Mouse (Mus musculus) lung, adult 2 months (tissue): ENCODE results near the gene Tril. TPM values are rescaled to one million over a fixed set of nuclear protein-coding genes. Genes with fewer than 3 reads are reported as not detected.

Experiments
- DNase-seq: peaks from one replicate; pipeline ENCODE4 v3.0.0; 2022
- H3K4me1 ChIP-seq: fragments of 200-500 bp; 2 replicates; pipeline ENCODE4 v1.6.1; 2011; ENCODE audit warnings: low read length; ENCODE audit not compliant: control insufficient read depth, insufficient read depth
- H3K4me3 ChIP-seq: fragments of 200-500 bp; replicated peaks from 2 replicates; pipeline ENCODE3; 2011; ENCODE audit warnings: low read depth, mild to moderate bottlenecking, control low read depth, low read length; ENCODE audit errors: extremely low read depth
- CTCF ChIP-seq: fragments of 200-500 bp; IDR thresholded peaks from 2 replicates; pipeline ENCODE4 v1.5.1; 2011; ENCODE audit warnings: mild to moderate bottlenecking, low read length, control low read depth; ENCODE audit not compliant: insufficient read depth
- POLR2A ChIP-seq: fragments of 200-500 bp; IDR thresholded peaks from 2 replicates; pipeline ENCODE4 v1.6.1; 2011; ENCODE audit warnings: low read depth, mild to moderate bottlenecking, control low read depth, low read length, borderline replicate concordance; ENCODE audit errors: extremely low read depth
- WGBS: fragments of 180-500 bp; shearing (Covaris S2); methylation state at CpG from one replicate; pipeline ENCODE4 v1.1.7; 2018; 5-methylcytosine and 5-hydroxymethylcytosine counted together
- polyA plus RNA-seq: library from polyadenylated mRNA; depleted of rRNA; stranded (reverse); fragments of >200 nt; gene quantifications from 2 replicates; pipeline ENCODE4 v1.2.3, GENCODE M21; 2012

Gene Tril
- polyA plus RNA-seq, 1 experiment = 28.6 TPM

DNA sequence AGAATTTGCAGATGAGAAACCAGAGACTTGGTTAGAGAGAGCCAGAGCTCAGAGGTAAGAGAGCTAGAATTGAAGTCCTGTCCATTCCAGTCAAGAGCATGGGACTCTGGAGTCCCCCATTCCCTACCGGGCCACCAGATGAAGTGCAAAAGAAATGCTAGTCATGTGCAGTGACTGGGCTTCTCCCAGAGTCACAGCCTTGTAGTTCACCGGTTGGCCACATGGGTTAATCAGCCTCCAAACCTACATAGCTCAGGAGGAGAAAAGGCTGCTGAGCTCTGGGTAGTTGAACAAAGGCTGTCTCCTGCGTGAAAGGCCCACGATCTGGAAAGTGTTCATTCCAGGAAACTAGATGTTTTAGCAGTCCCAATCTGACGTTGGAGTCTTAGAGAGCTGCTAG lies 24.8 kb downstream of the Tril start:
- TF ChIP-seq CTCF = peak; percentile 66
- TF ChIP-seq POLR2A = no peak
- Histone ChIP-seq H3K4me1 (no peaks in the 10 kb centered on the region), H3K4me3 (no peak overlapping the region)
- no peak for DNase-seq
- WGBS = 20% methylated on average over 5 of the region's 5 CpGs

DNA sequence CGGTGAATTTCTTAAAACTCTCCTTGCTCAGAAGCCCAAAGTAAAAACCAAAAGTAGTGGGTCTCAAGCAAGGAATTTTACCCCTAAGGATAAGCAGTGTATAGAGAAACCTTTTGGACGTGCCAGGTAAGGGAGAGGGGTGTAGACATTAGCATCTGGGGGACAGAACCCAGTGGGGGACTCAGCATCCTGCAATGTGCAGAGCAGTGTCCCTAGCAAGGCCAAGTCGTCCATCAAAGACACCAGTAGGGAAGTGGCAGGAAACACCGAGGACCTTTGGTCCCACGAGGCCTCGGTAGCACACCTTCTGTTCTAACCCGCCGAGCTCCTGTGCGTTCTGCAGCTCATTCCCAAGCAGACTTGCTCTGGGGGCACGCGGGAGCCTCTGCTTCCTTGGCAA lies 25.6 kb downstream of the Tril start:
- no peaks in the 10 kb centered on the region for H3K4me1 ChIP-seq
- TF ChIP-seq CTCF = no peak
- TF ChIP-seq POLR2A = no peak
- H3K4me3 ChIP-seq = no peak overlapping the region
- 53% methylated on average over 11 of the region's 11 CpGs for WGBS
- DNase-seq = no peak

DNA sequence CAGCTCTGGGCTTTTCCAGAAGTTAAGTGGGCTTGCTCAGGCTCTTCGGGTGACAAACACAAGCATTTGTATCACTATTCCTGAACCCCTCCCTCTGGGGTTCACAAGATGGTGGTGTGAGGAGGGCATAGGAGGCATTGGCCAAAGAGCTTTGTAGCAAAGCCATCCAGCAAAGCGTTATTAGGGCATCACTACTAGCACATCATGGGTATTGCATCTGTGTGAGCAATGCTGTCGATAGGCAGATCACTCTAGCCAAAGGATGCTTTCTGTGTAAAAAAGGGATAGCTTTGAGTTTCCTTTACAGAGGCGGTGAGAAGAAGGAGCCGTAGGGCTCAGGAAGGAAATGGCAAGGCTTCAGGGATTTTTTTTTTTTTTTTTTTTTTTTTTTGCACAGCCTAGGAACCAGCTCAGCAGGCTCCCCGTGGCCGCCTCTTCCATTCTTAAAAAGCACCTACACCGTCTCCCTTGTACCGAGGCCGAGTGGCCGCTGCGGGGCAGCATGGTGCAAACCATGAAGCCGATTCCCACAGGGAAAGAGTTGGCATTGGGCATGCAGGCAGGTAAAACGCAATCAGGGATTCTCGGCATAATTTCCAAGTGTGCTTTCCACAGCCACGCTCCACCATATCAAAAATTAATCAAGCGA lies 26.2 kb downstream of the Tril start:
- DNase-seq = peak; percentile 79
- TF ChIP-seq CTCF = peak; percentile 79
- TF ChIP-seq POLR2A = no peak
- 14% methylated on average over 17 of the region's 17 CpGs for WGBS
- H3K4me3 ChIP-seq = no peak overlapping the region
- H3K4me1 ChIP-seq = no peaks in the 10 kb centered on the region

GRCm38 (mm10) chr6:53782880-53783539 lies 37.6 kb downstream of the Tril start:
- 42% methylated on average over 16 of the region's 16 CpGs for WGBS
- no peaks in the 10 kb centered on the region for H3K4me1 ChIP-seq
- TF ChIP-seq CTCF (peak; percentile 60), POLR2A (no peak)
- peak; percentile 54 for DNase-seq
- H3K4me3 ChIP-seq = no peak overlapping the region

- 87% methylated on average over 5 of the region's 5 CpGs for WGBS
- TF ChIP-seq CTCF (no peak), POLR2A (no peak)
Observed at GRCm38 (mm10) chr6:53782273-53782672, 38.4 kb downstream of the Tril start.

DNA sequence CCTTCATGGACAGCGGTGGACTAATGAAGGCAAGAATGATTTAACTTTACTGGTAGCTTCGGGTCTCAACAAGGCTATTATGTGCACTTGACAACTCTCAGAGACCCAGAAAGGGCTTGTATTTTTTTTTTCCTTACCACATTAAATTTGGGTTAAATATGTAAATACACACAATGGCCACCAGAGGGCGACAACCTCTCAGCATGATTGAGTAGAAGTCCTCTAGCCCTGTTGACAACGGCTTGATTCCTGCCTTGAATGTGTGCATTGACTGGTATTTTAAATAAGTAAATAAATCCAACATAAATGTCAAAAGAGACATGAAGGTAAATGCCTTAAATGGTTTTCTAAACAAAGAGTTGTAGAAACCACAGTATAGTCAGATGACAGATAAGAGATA lies 39.5 kb downstream of the Tril start:
- Histone ChIP-seq H3K4me1 (no peaks in the 10 kb centered on the region), H3K4me3 (no peak overlapping the region)
- DNase-seq = peak; percentile 13
- WGBS = 8% methylated on average over 4 of the region's 4 CpGs
- no peak for TF ChIP-seq POLR2A
- TF ChIP-seq CTCF = peak; percentile 55; the same call in 1 of the 2 replicates

More at GRCm38 (mm10) chr6:53782273-53782672, 38.4 kb downstream of the Tril start:
- DNase-seq = no peak
- Histone ChIP-seq H3K4me3 (no peak overlapping the region), H3K4me1 (no peaks in the 10 kb centered on the region)

DNA sequence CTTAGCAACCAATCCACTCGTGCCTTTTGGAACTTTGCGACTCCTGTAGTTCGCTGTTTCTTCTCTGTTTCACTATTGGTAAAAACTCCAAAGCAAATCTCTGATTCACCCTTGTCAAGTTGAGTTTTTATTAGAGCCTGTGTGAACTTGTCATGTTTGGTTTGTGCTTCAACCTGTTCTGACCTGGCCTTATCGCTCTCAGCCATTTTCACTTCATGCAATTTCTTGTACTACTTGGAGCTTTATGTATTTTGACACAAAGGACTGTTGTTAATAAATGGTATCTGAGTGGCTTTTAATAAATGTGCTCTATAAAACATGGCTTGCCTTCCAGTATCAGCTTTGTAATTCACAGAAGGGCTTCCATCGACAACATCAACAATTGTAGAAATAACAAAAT lies 40.6 kb downstream of the Tril start:
- 83% methylated on average over 5 of the region's 5 CpGs for WGBS
- DNase-seq = no peak
- no peaks in the 10 kb centered on the region for H3K4me1 ChIP-seq
- H3K4me3 ChIP-seq = no peak overlapping the region
- no peak for TF ChIP-seq POLR2A
- no peak for TF ChIP-seq CTCF

GRCm38 (mm10) chr6:53779526-53779925 lies 41.1 kb downstream of the Tril start:
- WGBS = 78% methylated on average over 7 of the region's 7 CpGs
- Histone ChIP-seq H3K4me1 (no peaks in the 10 kb centered on the region), H3K4me3 (no peak overlapping the region)
- DNase-seq = no peak
- TF ChIP-seq CTCF = no peak
- TF ChIP-seq POLR2A = no peak

DNA sequence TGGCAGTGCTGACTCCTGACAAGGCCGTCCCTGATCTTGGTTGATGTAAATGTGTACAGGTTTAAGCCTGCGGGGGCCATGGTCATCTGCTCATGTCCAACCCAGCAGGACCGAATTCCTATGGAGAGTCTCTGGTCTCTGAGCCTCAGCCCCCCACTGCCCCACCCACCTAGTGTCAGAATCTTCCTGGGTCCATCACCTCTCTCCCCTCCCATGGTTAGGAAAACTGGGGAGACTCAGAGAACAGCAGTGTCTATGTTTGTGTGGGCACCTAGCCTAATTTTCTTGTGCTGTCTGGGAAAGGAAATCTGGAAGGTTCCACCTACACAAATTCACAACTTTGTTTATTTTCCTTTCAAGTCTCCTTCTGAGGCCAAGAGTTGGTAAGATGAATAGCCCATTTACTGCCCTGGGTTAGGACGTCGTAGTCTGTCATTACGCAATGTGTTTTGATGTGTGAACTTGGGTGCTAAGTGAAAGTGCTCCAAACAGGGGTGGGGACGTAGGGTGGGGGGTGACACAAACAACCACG lies 42.1 kb downstream of the Tril start:
- WGBS = 38% methylated on average over 8 of the region's 8 CpGs
- DNase-seq = no peak
- TF ChIP-seq POLR2A = no peak
- no peak for TF ChIP-seq CTCF
- Histone ChIP-seq H3K4me1 (no peaks in the 10 kb centered on the region), H3K4me3 (no peak overlapping the region)

DNA sequence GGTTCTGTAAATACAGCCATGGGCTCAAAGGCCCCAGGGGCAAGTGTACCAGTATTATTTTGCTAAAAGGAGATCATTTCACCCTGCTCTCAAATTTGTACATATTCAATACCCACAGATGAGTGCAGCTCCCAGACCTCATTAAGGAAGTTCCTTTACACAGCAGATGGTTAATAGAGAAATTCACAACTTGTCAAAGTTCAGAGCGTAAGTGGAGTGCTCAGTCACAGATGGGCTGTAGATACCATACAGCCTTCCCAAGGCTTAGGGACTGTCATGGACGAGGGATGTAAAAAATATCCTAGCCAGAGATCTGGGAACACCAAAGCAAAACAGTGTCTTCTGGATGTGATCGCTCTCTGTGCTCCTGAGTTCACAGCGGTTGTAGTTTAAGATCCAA lies 52.4 kb downstream of the Tril start:
- no peak for DNase-seq
- 95% methylated on average over 4 of the region's 4 CpGs for WGBS
- TF ChIP-seq CTCF = no peak
- no peak for TF ChIP-seq POLR2A
- Histone ChIP-seq H3K4me1 (no peaks in the 10 kb centered on the region), H3K4me3 (no peak overlapping the region)
